Mouse (Mus musculus) spleen, adult 18-20 months (tissue): ENCODE data around the gene Prrxl1.
A peak's percentile ranks its signal among the peaks of the same experiment; 100 is the strongest.

ENCODE experiments used
- DNase-seq, 2 experiments: peaks; one replicate each; pipeline ENCODE4 v3.0.0; 2022; ENCODE audit warnings: mixed read lengths in 2 of 2

The Prrxl1 gene

DNA sequence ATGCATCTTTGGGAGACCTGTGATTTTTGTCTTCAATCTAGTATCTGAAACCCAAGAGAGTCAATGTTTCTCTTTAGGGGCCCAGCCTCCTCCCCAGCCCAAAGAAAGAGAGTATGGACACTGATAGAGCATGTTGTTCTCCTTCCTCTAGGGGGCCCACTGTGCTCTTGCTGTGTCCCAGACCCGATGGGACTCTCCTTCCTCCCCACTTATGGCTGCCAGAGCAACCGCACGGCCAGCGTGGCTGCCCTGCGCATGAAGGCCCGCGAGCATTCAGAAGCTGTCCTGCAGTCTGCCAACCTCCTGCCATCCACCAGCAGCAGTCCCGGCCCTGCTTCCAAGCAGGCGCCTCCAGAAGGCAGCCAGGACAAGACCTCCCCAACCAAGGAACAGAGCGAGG lies 29.4 kb downstream of the Prrxl1 start:
- DNase-seq: no peak

DNA sequence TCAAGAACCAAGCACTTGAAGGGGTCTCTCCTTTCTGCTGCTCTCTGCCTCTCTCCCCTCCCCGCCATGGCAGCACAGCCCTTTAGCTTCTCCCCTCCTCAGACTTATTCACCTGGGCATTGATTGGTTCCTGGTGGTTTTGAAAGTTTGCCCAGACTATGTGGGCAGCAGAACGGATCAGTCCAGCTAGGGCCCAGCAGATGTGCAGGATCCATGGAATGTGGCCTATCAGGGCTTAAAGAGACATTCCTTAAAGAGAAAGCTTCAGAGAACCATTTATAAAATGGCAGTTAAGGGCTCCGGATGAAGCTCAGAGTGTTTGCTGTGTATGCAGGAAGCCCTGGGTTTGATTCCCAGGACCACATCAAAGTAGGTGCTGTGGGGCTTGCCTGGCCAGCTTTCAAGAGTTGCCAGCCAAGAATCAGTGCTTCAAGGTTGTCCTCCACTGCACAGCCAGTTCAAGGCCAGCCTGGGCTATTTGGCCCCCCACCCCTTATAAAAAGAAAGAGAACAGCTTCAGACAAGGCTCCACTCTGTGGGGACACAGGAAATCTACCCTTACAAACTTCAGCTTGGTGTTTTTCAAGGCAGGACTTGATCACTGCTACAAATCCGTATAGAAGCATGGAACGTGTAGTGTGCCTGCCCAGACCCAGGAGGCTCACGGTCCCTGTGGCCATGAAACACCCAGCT lies 33.8 kb downstream of the Prrxl1 start:
- DNase-seq: no peak

DNA sequence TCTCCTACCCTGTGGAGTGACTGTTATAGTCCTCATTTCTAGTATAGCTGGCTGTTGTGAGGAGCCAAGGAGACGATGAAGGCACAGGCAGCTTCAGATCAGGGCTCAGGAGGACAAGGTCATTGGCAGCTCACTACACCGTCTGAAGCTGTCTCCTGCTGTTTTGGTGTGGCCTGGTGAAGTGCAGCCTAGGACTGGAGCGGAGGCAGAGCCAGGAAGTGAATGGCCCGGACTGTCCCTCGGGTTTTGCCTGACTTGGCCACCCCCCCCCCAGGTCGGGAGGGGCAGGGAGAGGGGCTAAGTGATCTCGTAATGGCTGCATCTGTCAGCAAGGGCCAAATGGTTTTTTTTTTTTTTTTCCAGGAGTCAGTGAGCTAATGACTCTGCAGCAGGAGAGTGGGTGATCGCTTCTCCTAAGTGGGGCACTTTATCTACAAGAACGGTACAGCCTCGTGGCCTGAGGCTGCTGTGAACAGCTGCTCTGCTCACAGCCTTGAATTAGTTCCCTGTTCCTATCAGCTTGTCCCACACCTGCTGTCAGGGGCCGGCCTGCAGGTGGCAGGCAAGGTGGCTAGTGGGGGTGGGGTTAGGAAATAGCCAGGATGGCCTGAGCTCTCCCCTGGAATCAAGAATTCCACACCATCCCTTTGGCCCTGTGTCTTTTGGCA lies 34.9 kb downstream of the Prrxl1 start:
- no peak for DNase-seq

DNA sequence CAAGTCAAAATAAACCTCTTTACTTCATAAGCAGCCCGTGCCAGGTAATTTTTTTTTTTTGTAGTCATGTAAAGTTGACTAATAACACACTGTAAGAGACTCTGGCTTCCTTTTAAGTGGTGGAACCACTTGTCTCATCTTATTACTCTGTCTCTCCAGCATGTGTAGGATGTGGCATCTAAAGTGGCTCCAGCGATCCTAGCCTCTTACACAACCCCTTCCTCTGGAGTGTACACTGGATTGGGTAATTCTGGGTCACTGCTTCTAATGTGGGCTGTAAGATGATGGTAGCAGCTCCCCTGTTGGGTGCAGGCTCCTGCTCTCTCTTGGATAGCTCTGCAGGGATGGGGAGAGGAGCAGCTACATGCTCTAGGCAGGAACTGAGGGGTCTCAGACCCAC lies 39.3 kb downstream of the Prrxl1 start:
- DNase-seq: no peak

DNA sequence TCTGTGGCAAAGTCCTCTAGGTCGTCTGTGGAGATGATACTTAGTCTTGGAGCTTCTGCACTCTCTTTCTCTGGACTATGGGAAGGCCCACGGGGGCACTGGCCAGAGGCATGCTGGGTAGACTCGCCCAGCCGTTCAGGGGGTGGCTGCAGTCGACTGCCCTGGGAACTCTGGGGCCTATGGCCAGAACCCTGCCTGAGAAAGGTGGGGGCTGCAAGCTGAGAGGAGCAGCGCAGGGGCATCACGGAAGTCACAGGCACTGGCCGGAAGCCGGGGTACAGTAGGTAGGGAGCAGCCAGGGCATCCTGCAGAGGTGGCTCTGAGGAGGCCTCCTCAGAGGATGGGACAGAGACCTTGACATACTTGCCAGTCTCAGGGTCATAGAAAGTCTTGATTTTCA lies 60.6 kb downstream of the Prrxl1 start:
- no peak for DNase-seq

DNA sequence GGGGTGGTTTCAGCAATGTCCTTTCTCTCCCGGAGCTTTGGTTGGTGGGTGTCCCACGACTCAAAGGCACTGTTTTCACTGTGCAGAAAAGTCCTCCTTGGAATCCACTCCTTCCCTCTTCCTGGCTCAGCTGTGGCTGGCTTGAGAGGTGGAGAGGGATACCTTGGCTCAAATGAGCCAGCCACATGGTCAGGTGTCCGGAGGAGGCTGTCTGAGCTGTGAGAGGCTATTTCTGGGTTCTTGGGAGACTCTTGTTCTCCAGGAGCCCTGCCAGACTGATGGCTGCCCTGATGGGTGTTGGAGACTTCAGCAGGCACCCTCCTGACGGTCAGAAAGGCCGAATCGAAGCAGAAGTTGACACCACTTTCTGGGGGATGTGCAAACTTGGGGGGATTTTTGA lies 63.9 kb downstream of the Prrxl1 start:
- DNase-seq: no peak

DNA sequence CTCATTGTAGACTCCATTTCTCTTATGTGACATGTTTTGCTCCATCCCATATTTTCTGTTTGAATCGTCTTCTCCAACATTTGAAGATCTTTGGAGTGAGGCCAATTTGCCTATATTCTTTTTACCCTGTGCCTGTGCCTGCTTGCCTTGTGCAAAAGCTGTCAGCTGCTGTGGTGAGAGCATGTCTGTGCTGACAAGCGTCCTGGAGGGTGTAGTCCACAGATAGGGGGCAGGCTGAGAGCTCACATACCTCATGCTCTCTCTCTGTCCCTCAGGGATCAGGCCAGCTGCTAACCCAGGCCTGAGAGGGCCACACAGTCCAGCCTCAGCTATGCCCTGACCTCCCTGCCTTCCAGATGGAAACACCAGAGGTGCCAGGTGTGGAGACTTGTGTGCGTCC lies 74.0 kb downstream of the Prrxl1 start:
- DNase-seq: no peak

DNA sequence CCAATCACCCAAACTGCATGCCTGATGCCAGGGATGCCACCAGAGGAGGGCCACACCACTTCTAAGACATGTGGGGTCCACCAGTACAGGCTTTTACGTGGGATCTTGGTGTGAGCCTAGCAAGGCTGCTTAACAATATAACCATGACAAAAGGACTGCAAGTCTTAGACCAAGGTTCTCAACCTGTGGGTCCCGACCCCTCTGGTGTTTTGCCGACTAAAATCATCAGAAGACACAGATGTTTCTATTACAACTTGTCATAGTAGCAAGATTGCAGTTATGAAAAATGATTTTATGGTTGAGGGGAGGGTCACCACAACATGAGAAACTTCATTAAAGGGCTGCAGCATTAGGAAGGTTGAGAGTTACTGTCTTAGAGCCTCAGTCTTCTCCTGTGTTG lies 79.4 kb downstream of the Prrxl1 start:
- DNase-seq: no peak

DNA sequence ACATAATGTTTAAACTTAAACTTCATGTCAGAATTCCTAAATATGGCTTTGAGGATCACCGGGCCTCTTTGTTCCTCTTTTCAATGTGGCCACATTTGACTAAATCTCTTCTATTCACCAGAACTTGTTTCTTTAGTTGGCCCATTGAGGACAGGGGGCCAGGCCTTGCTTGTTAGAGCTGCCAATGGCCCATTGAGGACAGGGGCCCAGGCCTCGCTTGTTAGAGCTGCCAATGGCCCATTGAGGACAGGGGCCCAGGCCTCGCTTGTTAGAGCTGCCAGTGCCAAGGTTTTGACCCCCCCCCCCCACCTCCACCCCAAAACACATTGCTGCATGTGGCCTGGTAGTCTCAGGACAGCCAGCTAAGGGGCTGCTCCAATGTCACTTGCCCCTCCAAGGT lies 82.4 kb downstream of the Prrxl1 start:
- DNase-seq: no peak

DNA sequence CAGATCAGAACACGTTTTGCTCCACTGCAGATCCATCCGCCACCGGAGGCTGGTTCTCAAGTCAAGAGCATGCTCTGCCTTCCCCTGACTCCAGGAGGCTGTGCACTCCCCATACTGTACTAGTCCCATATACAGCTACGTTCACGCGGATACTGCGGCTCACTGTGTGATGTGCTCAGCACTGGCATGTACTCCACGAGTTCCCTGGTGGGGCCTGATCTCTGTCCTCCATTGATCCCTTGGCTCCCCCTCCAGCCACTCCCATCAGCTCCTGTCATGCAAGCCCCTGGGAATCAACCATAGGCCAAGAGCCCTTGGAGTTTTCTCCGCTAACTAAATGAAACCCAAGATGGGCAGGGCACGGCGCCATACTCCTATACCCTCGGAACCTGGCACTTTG lies 83.3 kb downstream of the Prrxl1 start:
- DNase-seq: no peak

DNA sequence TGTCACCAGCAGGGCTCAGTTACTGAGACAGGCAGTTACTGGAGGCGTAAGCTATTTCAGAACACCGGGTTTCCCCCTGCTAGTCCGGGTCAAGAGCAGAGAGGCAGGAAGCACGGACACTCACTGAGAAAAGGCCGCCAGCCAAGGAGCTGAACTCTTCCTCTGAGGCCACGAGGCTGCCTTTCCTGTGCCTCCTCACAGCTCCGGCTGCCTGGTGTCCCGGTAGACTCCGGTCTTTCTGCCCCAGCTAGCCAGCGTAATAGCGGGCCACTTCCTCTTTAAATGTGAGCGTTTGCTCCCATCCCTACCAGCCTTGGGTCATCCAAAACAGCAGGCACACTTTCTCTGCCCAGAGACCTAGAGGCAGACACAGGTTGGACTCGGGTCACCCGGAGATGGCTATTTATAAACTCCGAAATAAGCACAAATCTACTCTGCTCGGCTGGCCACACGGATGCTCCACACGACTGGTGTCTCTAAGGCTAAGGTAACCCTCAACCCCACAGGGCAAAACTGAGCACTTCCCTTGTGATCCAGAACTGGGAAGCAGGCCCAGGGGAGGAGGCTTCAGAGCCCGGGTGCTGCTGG lies 84.1 kb downstream of the Prrxl1 start:
- peak; percentile 22 to 25 for DNase-seq

DNA sequence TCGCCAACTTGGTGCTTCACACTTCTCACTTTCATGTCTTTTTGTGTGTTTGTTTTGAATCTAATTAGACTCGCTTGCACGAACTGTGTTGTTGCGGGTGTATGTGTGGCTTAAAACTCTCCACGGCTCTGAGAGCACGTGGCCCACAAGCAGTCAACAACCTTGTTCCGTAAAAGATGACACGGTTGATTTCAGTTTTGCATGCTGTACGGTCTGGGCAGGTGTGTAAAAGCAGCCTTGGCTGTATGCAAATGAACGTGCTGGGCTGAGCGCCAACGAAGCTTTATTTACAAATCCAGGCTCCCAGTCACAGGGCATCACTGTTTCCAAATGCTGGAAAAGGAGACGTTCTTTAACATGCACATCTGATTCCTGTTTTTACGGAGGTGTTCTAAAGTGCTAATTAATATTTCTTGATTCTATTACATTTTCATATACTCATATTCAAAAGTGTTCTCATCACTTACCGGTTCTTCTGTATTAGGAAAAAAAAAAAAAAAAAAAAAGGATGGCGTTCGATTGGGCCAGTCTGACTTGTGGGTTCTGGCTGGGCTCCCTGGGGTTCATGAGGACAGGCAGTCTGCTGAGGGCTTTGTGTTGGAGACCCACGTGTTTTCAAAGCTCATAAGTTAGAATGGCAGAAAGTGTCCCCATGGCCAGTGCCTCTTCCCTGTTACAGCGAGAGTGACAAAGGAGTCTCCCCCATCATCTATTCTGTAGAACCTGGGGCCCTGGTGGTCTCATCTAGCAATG lies 85.0 kb downstream of the Prrxl1 start:
- DNase-seq: peak; percentile 5 to 21

DNA sequence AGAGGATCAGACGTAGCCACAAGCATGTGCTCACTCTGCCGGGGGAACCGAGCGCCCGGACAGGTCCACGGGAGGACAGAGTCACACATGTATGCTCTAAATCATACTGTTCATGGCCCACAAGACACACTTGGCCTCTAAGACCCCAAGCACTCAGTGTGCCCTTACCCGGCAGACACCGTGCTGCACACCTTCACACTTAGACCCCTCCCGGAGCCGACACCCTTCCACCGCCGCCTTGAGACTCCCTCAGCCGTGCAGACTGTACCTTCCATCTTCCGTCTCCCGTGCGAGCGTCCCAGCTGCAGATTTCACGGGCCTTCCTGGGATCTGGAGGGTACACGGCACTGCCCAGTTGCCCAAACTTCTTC lies 85.5 kb downstream of the Prrxl1 start:
- DNase-seq: no peak

DNA sequence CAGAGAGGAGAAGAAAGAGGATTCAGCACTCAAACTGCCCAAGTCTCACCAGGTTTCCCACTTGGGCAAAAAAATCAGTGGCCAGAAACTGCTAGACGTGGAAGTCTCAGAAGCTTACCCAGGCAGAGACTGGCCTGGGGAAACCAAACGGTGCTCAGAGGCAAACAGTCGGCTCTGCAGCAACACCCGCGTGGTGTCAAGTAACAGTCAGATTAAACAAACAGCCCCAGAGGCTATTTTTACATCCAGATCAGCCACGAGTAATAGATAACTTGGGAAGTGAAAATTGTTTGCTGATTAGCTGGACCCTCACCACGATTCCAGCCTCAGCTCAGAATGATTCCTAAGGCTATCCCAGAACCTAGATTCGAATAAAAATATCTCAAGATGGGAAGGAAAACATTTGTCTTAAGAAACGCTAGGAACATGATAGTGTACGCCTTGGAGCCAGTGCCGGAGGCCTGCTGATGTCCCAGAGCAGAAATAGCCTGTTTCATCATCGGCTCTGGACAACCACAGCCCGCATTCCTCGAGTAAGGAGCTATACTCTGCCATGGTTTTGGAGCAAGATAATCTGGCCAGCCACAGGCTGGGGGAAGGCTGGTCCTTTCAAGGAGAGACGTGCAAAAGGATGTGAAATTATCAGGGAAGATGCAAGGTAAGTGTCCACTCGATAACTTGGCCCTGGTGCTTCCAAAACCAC lies 86.1 kb downstream of the Prrxl1 start, which contains the start of gene 3425401B19Rik:
3425401B19Rik (minus strand) TSS at position 170 of the 703 bp plus-strand sequence.
- no peak for DNase-seq

DNA sequence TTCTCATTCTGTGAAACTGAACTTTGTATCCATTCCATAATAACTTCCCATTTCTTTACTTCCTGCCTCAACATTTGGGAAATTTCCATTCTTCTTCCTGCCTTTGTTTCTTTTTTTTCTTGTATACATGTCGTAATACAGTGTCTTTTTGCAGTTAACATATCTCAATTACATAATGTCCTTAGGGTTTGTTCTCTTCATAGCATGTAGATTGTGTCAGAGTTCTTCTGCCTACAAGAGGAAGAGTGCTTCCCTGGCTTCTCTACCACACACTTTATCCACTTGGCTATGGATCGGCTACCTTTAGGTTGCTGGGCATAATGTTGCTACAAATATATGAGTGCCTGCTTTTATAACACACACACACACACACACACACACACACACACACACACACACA lies 96.7 kb downstream of the Prrxl1 start:
- no peak for DNase-seq

DNA sequence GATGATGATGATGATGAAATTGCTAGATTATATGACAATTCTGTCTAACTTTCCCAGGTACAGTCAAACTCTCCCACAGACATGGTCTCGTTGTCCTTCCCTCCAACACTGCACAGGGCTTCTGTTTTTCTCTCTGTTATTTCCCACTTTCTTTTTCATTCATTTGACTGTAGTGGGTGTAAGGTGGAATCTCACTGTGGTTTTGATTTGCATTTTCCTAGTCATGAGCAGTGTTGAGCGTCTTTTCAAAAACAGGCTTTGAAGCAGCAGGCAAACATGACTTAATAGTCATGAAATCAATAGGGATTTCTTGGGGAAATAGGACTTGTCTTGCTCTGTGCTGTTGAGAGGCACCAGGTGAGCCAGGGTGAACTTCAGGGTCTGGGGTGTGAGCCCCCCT lies 97.1 kb downstream of the Prrxl1 start:
- no peak for DNase-seq

DNA sequence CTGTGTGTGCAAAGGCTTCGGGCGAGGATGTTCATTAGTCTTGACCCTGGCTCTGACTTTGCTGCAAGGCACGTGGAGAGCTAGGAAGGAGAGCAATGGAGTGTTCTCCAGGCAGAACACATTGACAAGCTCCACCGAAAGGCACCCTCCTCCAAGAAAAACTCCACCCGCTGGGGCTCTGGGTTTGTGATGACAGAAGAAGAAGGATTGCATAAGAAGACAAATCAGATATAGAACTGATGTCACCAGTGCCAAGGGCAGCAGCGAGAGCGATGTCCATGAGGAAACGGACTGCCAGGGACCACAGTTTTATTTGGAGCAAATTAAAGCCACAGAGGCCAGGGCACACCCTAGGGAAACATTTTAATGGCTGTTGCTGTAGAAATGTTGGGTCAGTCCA lies 98.6 kb downstream of the Prrxl1 start:
- DNase-seq: no peak

DNA sequence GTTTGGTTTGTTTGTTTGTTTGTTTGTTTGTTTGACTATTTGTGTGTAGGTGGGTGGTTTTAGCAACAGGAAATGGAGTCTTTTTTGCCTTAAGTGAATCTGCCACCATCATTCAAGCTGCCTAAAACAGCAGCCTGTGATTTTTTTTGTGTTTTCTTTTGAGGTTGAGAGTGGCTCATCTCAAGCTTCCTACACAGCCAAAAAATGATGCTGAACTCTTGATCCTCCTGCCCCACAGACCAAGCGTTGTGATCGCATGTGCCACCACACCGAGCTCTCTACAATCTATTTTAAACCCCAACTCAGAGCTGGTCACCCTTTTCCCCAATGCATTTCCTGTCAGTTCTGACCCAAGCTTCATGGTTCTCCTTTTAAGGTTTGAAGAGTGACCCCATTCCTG lies 99.3 kb downstream of the Prrxl1 start:
- DNase-seq: no peak
